31 mouse cellular contexts compared by ENCODE assay signal in genomic region chr13:98073190-98073589, GRCm38 (mm10).
"Had no signal": no experiment of that assay in that cellular context is flagged by ENCODE, and none has a peak within 500 bp of the region (broad histone marks: within the 10 kb centered on the region; RNA-seq: fewer than 3 reads in every experiment).

No protein-coding gene starts in this region.

- H3K4me1 ChIP-seq: limb, embryonic 10.5 days; limb, embryonic 12.5 days; limb, embryonic 13.5 days; limb, embryonic 15.5 days; liver, embryonic 12.5 days; liver, embryonic 13.5 days; liver, embryonic 15.5 days; lung, embryonic 15.5 days; megakaryocyte, embryonic 14.5 days; midbrain, embryonic 12.5 days; midbrain, embryonic 15.5 days had no signal

- H3K9ac ChIP-seq: limb, embryonic 12.5 days; limb, embryonic 13.5 days; limb, embryonic 15.5 days; liver, embryonic 12.5 days; liver, embryonic 13.5 days; liver, embryonic 14.5 days; liver, embryonic 15.5 days; liver, postnatal 0 days; lung, embryonic 14.5 days; lung, embryonic 15.5 days; midbrain, embryonic 12.5 days; midbrain, embryonic 13.5 days; midbrain, embryonic 15.5 days had no signal

- ATAC-seq: liver, embryonic 12.5 days; liver, postnatal 0 days; lung, postnatal 0 days; midbrain, embryonic 13.5 days; midbrain, embryonic 15.5 days; midbrain, embryonic 16.5 days had no signal

- H3K36me3 ChIP-seq: limb, embryonic 10.5 days; limb, embryonic 12.5 days; limb, embryonic 13.5 days; limb, embryonic 15.5 days; liver, embryonic 12.5 days; liver, embryonic 13.5 days; liver, embryonic 15.5 days; lung, embryonic 15.5 days; midbrain, embryonic 10.5 days; midbrain, embryonic 12.5 days; midbrain, embryonic 13.5 days; midbrain, embryonic 15.5 days had no signal

- DNase-seq: left cerebral cortex, postnatal 4 days; liver; liver, embryonic 13.5 days; liver, postnatal 0 days; lung, adult 18-20 months; lung, adult 2 months; lung, embryonic 14.5 days; lung, postnatal 10 days; lung, postnatal 14 days; lung, postnatal 36 days; lung, postnatal 4 days; midbrain, embryonic 14.5 days had no signal

- H3K4me2 ChIP-seq: limb, embryonic 12.5 days; limb, embryonic 13.5 days; limb, embryonic 15.5 days; liver, embryonic 11.5 days; liver, embryonic 12.5 days; liver, embryonic 13.5 days; liver, embryonic 15.5 days; lung, embryonic 14.5 days; lung, embryonic 15.5 days; midbrain, embryonic 11.5 days; midbrain, embryonic 12.5 days; midbrain, embryonic 13.5 days; midbrain, embryonic 15.5 days had no signal

- H3K9me3 ChIP-seq: limb, embryonic 10.5 days; limb, embryonic 12.5 days; limb, embryonic 13.5 days; limb, embryonic 15.5 days; liver, embryonic 12.5 days; liver, embryonic 13.5 days; liver, embryonic 15.5 days; lung, embryonic 15.5 days; megakaryocyte, embryonic 14.5 days; midbrain, embryonic 10.5 days; midbrain, embryonic 12.5 days; midbrain, embryonic 13.5 days; midbrain, embryonic 15.5 days had no signal

- H3K4me3 ChIP-seq: limb, embryonic 10.5 days; limb, embryonic 12.5 days; limb, embryonic 13.5 days; limb, embryonic 15.5 days; liver, embryonic 12.5 days; liver, embryonic 13.5 days; liver, embryonic 15.5 days; lung, embryonic 15.5 days; megakaryocyte, embryonic 14.5 days; midbrain, embryonic 10.5 days; midbrain, embryonic 12.5 days; midbrain, embryonic 13.5 days; midbrain, embryonic 15.5 days; myocyte had no signal

- H3K27ac ChIP-seq: limb, embryonic 10.5 days; limb, embryonic 12.5 days; limb, embryonic 13.5 days; limb, embryonic 15.5 days; liver, embryonic 12.5 days; liver, embryonic 13.5 days; liver, embryonic 14.5 days; liver, embryonic 15.5 days; lung, embryonic 15.5 days; macrophage; midbrain, embryonic 10.5 days; midbrain, embryonic 12.5 days; midbrain, embryonic 13.5 days; midbrain, embryonic 15.5 days had no signal

- H3K27me3 ChIP-seq: limb, embryonic 12.5 days; limb, embryonic 13.5 days; limb, embryonic 15.5 days; liver, embryonic 12.5 days; liver, embryonic 13.5 days; liver, embryonic 15.5 days; lung, embryonic 15.5 days; megakaryocyte, embryonic 14.5 days; midbrain, embryonic 13.5 days; midbrain, embryonic 15.5 days had no signal
